Mouse (Mus musculus) erythroblast, embryonic 14.5 days (primary cell): ENCODE measurements around the gene Flad1. TPM values are rescaled to one million over a fixed set of nuclear protein-coding genes. Genes with fewer than 3 reads are reported as not detected.
"Not testable (repeated sequence)": the region's sequence is repeated elsewhere in the genome, so short reads cannot be mapped to it uniquely, and the experiment has no call there.

ENCODE experiments used
- H3K27me3 ChIP-seq: 2 replicates; pipeline ENCODE4 v1.6.1; 2012; ENCODE audit warnings: inconsistent platforms; ENCODE audit not compliant: control insufficient read depth
- H3K36me3 ChIP-seq: 2 replicates; pipeline ENCODE4 v1.6.1; 2012; ENCODE audit warnings: mild to moderate bottlenecking, inconsistent platforms; ENCODE audit not compliant: control insufficient read depth
- H3K4me1 ChIP-seq: 2 replicates; pipeline ENCODE4 v1.6.1; 2012; ENCODE audit warnings: inconsistent platforms; ENCODE audit not compliant: control insufficient read depth
- H3K4me3 ChIP-seq: replicated peaks from 2 replicates; pipeline ENCODE3; 2012; ENCODE audit warnings: moderate library complexity, mild to moderate bottlenecking, inconsistent platforms
- H3K9me3 ChIP-seq: 2 replicates; pipeline ENCODE4 v1.6.1; 2012; ENCODE audit warnings: low read length, inconsistent platforms, mixed read lengths; ENCODE audit not compliant: control insufficient read depth
- GATA1 ChIP-seq: IDR thresholded peaks from 2 replicates; pipeline ENCODE4 v1.6.1; 2012; ENCODE audit warnings: low read length, inconsistent platforms, mixed read lengths
- TAL1 ChIP-seq: IDR thresholded peaks from 3 replicates; pipeline ENCODE4 v1.6.1; 2012; ENCODE audit warnings: low read length, inconsistent platforms, mixed read lengths
- polyA plus RNA-seq: library from polyadenylated mRNA; stranded (reverse); fragments of >175 nt; gene quantifications from 2 replicates; pipeline ENCODE4 v1.2.3, GENCODE M21; 2012

Gene Flad1
- polyA plus RNA-seq, 1 experiment, result 1.3 TPM

GRCm38 (mm10) chr3:89448720-89449537 lies 37.3 kb upstream of the Flad1 start:
- Histone ChIP-seq H3K27me3 (no peaks in the 10 kb centered on the region), H3K36me3 (peaks cover 11% of the 10 kb centered on the region), H3K4me1 (peaks cover 34% of the 10 kb centered on the region), H3K9me3 (no peaks in the 10 kb centered on the region), H3K4me3 (peak overlapping the region; percentile 36)
- TF ChIP-seq GATA1, result no peak
- no peak for TF ChIP-seq TAL1

- Histone ChIP-seq H3K4me3 (no peak overlapping the region), H3K36me3 (peaks cover 8% of the 10 kb centered on the region)
- TF ChIP-seq TAL1 (no peak), GATA1 (no peak)
Measured at GRCm38 (mm10) chr3:89440691-89441090, 29.0 kb upstream of the Flad1 start.

GRCm38 (mm10) chr3:89437269-89437668 lies 25.6 kb upstream of the Flad1 start:
- Histone ChIP-seq H3K4me3 (peak overlapping the region; percentile 63), H3K9me3 (no peaks in the 10 kb centered on the region), H3K4me1 (peaks cover 33% of the 10 kb centered on the region), H3K27me3 (no peaks in the 10 kb centered on the region), H3K36me3 (peaks cover 28% of the 10 kb centered on the region)
- TF ChIP-seq TAL1 (no peak), GATA1 (no peak)

More at GRCm38 (mm10) chr3:89440691-89441090, 29.0 kb upstream of the Flad1 start:
- H3K27me3 ChIP-seq, result no peaks in the 10 kb centered on the region
- H3K9me3 ChIP-seq, result no peaks in the 10 kb centered on the region
- peaks cover 18% of the 10 kb centered on the region for H3K4me1 ChIP-seq

GRCm38 (mm10) chr3:89436176-89437113 lies 24.8 kb upstream of the Flad1 start, which contains the start of gene Pbxip1:
Gene Pbxip1 (plus strand): TSS chr3:89436706.
- no peaks in the 10 kb centered on the region for H3K9me3 ChIP-seq
- H3K4me3 ChIP-seq, result peak within 1 kb of the TSS; percentile 63
- H3K36me3 ChIP-seq, result peaks cover 32% of the 10 kb centered on the region
- no peaks in the 10 kb centered on the region for H3K27me3 ChIP-seq
- H3K4me1 ChIP-seq, result peaks cover 37% of the 10 kb centered on the region
- TF ChIP-seq TAL1 (no peak), GATA1 (no peak)

GRCm38 (mm10) chr3:89435041-89435440 lies 23.4 kb upstream of the Flad1 start:
- Histone ChIP-seq H3K36me3 (peaks cover 37% of the 10 kb centered on the region), H3K4me1 (peaks cover 51% of the 10 kb centered on the region)
- TF ChIP-seq GATA1 (no peak), TAL1 (no peak)

DNA sequence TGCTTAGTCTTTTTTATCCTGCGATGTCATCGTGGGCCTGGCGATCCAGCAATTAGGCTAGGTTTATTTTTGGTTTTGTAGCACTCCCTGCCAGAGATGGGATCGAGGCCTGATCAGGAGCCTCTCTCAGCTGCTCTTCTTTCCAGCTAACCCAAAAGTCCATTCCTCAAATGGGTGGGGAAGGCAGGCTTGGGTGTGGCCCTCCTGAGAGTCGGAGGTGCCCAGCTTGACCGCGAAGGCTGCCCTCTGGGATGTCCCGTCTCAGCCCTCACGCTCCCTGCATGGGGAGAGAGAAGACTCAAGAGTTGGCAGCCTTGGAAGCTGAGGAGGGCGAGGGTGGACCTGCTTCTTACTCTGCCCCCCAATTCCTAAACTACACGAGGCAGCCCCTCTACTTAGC lies 22.9 kb upstream of the Flad1 start:
- no peak for TF ChIP-seq TAL1
- no peak for TF ChIP-seq GATA1
- peaks cover 39% of the 10 kb centered on the region for H3K36me3 ChIP-seq
- peaks cover 55% of the 10 kb centered on the region for H3K4me1 ChIP-seq

More at GRCm38 (mm10) chr3:89435041-89435440, 23.4 kb upstream of the Flad1 start:
- H3K4me3 ChIP-seq, result no peak overlapping the region
- no peaks in the 10 kb centered on the region for H3K9me3 ChIP-seq
- no peaks in the 10 kb centered on the region for H3K27me3 ChIP-seq

GRCm38 (mm10) chr3:89432606-89433005 lies 20.9 kb upstream of the Flad1 start:
- no peaks in the 10 kb centered on the region for H3K9me3 ChIP-seq
- TF ChIP-seq TAL1, result no peak
- TF ChIP-seq GATA1, result no peak
- H3K36me3 ChIP-seq, result peaks cover 57% of the 10 kb centered on the region
- peaks cover 58% of the 10 kb centered on the region for H3K4me1 ChIP-seq
- no peaks in the 10 kb centered on the region for H3K27me3 ChIP-seq
- no peak overlapping the region for H3K4me3 ChIP-seq

More for the DNA sequence above, 22.9 kb upstream of the Flad1 start:
- H3K27me3 ChIP-seq, result no peaks in the 10 kb centered on the region
- H3K4me3 ChIP-seq, result no peak overlapping the region
- H3K9me3 ChIP-seq, result no peaks in the 10 kb centered on the region

DNA sequence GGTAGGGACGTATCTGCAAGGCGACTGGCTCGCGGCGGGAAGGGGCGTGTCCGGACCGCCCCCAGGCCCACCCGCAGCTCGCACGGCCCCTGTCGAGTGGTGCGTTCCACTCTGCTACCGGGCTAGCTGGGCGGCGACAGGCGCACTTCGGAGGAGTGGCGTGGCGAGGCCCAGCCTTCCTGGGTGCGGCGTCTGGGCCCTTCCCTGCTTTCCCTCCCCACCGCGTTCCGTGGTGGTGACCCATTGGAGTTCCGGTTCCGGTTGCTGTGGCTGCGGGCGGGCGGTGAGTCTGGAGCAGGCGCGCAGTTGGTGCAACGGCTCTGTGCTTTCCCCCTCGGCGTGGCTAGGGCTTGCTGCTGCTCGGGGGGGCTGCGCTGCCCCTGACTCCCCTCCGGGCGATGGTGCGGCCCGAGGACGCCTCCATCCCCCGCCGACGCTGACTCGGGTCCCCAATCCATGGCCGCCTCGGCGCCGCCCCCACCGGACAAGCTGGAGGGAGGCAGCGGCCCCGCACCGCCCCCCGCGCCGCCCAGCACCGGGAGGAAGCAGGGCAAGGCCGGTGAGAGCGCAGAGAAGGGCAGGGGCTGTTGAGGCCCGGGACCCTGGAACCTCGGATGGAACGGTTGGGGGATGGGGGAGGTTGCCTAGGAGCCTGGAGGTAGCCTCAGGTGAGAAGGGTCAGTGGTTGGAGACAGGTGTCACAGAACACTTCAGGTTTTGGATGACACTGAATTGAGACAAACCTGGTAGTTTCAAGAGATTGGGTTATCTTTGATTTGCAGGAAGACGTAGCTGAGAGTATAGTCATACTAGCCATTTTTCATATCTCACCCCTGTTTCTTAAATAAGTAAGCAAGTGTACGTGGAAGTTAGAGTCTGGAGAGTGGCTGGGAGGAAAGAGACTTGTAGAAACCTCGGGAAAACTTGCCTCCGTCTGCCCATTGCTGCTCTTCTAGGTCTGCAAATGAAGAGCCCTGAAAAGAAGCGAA lies 18.8 kb upstream of the Flad1 start, which contains the start of gene Pygo2:
Gene Pygo2 (plus strand): TSS at position 44 of the 989 bp plus-strand sequence.
- TF ChIP-seq TAL1 (no peak), GATA1 (no peak)
- H3K27me3 ChIP-seq, result no peaks in the 10 kb centered on the region
- peaks cover 78% of the 10 kb centered on the region for H3K36me3 ChIP-seq
- peaks cover 63% of the 10 kb centered on the region for H3K4me1 ChIP-seq
- no peaks in the 10 kb centered on the region for H3K9me3 ChIP-seq
- H3K4me3 ChIP-seq, result peak within 1 kb of the TSS; percentile 94

GRCm38 (mm10) chr3:89429021-89429420 lies 17.4 kb upstream of the Flad1 start:
- H3K27me3 ChIP-seq, H3K4me3 ChIP-seq, H3K9me3 ChIP-seq: not testable (repeated sequence)
- Histone ChIP-seq H3K4me1 (peaks cover 70% of the 10 kb centered on the region), H3K36me3 (peaks cover 82% of the 10 kb centered on the region)
